Mouse (Mus musculus) embryonic fibroblast, embryonic 13.5 days (primary cell): Measurements from ENCODE around the gene St8sia1.

Experiments
- CTCF ChIP-seq: IDR thresholded peaks from 2 replicates; pipeline ENCODE4 v1.5.1; 2011; ENCODE audit warnings: mild to moderate bottlenecking, control low read depth, low read length, moderate library complexity, borderline replicate concordance; ENCODE audit not compliant: insufficient read depth
- POLR2A ChIP-seq: IDR thresholded peaks from 2 replicates; pipeline ENCODE4 v1.6.1; 2011; ENCODE audit warnings: low read depth, mild to moderate bottlenecking, control low read depth, low read length, moderate library complexity

DNA sequence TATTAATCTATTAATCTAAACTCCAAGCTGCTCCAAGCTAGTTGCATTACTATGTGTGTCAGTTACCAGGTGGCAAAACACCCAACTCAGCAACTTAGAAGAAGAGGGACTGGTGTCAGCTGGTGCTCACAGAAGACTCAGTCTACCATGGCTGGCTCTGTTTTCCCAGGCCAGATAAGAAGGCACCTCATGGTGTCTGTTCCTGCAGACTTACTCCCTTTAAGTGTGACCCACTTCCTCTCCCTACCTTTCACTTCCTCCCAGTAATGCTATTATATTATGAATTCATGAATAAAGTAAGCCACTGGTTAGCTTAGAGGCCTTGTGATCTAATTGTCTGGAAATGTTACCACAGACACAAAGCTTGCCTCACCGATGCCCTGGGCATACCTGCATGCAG lies 3.2 kb upstream of the St8sia1 start:
- TF ChIP-seq CTCF (no peak), POLR2A (no peak)
